Mouse (Mus musculus) embryonic fibroblast, embryonic 13.5 days (primary cell): ENCODE measurements around the gene Txndc17.

Experiments
- CTCF ChIP-seq: IDR thresholded peaks from 2 replicates; pipeline ENCODE4 v1.5.1; 2011; ENCODE audit warnings: mild to moderate bottlenecking, control low read depth, low read length, moderate library complexity, borderline replicate concordance; ENCODE audit not compliant: insufficient read depth
- POLR2A ChIP-seq: IDR thresholded peaks from 2 replicates; pipeline ENCODE4 v1.6.1; 2011; ENCODE audit warnings: low read depth, mild to moderate bottlenecking, control low read depth, low read length, moderate library complexity

GRCm38 (mm10) chr11:72194259-72194658 lies 13.1 kb upstream of the Txndc17 start:
- TF ChIP-seq CTCF (no peak), POLR2A (no peak)
